Mouse (Mus musculus) urinary bladder, postnatal 0 days (tissue): Measurements from ENCODE around the gene Mtx3. TPM values are rescaled to one million over a fixed set of nuclear protein-coding genes. Genes with fewer than 3 reads are reported as not detected.

Experiments
- polyA plus RNA-seq: library from polyadenylated mRNA; unstranded; fragments of >200 nt; fragmentation: Nextera tagmentation; extraction: Ambion mirVana; gene quantifications from 2 replicates; pipeline ENCODE4 v1.2.1, GENCODE M21; 2015

The Mtx3 gene
- 1.1 and 1.2 TPM in 2 replicates for polyA plus RNA-seq

DNA sequence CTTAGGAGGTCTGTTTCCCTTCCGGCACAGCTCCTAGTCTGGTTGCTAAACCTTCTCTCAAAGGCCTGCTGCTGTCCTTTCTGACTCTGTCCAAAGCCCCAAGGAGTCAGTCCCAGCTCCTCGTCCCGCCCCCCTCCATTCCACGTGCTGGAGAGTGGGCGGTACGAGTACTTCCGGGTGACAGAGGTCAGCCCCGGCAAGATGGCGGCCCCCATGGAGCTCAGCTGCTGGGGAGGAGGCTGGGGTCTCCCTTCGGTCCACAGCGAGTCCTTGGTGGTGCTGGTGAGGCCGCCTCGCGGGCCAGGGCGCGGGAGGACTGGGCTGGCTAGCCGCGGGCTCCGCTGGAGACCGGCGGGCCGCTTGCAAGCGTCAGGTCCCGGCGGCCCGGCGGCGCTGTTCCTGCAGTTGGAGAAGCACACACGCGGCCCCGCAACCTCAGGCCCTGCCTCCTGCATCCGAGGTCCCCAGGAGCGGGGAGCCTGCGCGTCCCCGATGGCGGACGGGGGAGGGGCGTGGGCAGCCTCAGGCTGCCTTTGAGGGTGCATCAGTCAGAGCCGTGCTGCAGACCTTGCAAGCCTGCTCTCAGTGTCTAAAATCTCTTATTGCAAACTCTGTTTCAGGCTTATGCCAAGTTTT is at the start of gene Mtx3:
Gene Mtx3 (plus strand): TSS at position 175 of the 636 bp plus-strand sequence.

Other genes starting within 250 kb of the Mtx3 start
- 19.9 and 22.2 TPM in 2 replicates for gene Serinc5, start 233.7 kb upstream of the Mtx3 start, polyA plus RNA-seq
- gene Thbs4, start 49.9 kb upstream of the Mtx3 start, polyA plus RNA-seq: 2.5 and 2.7 TPM in 2 replicates